Mouse (Mus musculus): ENCODE data around the gene Heatr3.
"Not testable (repeated sequence)": the region's sequence is repeated elsewhere in the genome, so short reads cannot be mapped to it uniquely, and the experiment has no call there.

Heatr3 gene

GRCm38 (mm10) chr8:88197328-88197727 is 59.7 kb downstream of the Heatr3 start:
- DNase-seq (ENCODE audit: low spot score in 2 of 2), result no peak

GRCm38 (mm10) chr8:88198551-88198944 is 60.9 kb downstream of the Heatr3 start:
- peak; percentile 55 to 74 for DNase-seq (ENCODE audit: low spot score in 2 of 2)

- DNase-seq (ENCODE audit: low spot score in 2 of 2), result peak; percentile 95
Observed at GRCm38 (mm10) chr8:88198945-88199571, 61.4 kb downstream of the Heatr3 start, which contains the start of gene Tent4b. Gene Tent4b, plus strand, starts transcription at chr8:88199213.

GRCm38 (mm10) chr8:88199700-88200601 is 62.3 kb downstream of the Heatr3 start:
- DNase-seq (ENCODE audit: low spot score in 2 of 2), result peak; percentile 42 to 54

GRCm38 (mm10) chr8:88200724-88201495 is 63.3 kb downstream of the Heatr3 start:
- DNase-seq (ENCODE audit: low spot score in 2 of 2), result no peak

DNA sequence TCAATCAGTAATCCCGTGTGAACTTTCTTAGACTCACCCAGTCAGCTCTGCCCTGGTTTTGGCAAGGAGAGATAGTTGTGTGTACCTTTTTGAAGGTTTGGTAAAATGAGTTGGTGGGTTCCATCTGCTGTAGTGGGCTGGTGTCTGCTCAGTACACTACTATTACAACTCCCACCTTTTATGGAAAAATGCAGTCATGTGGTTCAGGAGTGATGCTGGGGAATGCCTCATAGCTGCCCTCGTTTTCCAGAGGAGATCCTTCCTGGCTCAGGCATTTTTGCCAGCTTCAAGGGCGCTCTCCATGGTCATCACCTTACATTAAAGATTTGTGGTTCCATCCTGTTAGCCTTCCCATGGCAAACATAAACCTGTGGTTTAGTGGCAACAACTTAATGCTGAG is 64.0 kb downstream of the Heatr3 start:
- no peak for DNase-seq (ENCODE audit: low spot score in 2 of 2)

GRCm38 (mm10) chr8:88206016-88206415 is 68.4 kb downstream of the Heatr3 start:
- DNase-seq (ENCODE audit: low spot score in 2 of 2), result no peak

DNA sequence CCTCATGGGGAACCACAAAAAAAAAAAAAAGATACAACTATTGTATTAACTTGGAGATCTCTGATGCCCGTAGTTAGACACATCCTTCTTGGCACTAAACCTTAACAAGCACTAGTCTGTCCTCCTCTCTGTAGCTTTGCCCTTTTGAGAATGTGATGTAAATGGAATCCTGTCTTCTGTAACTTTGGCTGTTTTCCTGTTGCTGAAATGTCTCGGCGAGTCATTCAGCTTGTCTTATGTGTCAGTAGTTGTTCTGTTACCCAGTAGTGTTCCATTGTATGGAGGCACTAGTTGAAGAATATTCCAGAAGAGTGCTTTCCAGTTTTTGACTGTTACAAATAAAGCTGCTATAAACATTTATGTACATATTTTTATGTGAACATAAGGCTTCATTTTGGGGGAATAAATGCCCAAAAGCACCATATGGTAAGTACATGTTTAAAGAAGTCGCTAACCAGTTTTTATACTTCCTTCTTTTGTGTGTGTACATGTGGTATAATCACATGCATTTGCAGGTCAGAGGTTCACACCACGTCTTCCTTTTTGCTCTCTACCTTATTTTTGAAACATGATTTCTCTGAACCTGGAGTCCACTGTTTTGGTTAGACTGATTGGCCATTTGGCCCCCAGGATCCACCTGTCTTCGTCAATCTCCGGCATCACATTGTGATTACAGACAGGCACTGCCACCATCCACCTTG is 69.6 kb downstream of the Heatr3 start:
- DNase-seq (ENCODE audit: low spot score in 2 of 2), result no peak

DNA sequence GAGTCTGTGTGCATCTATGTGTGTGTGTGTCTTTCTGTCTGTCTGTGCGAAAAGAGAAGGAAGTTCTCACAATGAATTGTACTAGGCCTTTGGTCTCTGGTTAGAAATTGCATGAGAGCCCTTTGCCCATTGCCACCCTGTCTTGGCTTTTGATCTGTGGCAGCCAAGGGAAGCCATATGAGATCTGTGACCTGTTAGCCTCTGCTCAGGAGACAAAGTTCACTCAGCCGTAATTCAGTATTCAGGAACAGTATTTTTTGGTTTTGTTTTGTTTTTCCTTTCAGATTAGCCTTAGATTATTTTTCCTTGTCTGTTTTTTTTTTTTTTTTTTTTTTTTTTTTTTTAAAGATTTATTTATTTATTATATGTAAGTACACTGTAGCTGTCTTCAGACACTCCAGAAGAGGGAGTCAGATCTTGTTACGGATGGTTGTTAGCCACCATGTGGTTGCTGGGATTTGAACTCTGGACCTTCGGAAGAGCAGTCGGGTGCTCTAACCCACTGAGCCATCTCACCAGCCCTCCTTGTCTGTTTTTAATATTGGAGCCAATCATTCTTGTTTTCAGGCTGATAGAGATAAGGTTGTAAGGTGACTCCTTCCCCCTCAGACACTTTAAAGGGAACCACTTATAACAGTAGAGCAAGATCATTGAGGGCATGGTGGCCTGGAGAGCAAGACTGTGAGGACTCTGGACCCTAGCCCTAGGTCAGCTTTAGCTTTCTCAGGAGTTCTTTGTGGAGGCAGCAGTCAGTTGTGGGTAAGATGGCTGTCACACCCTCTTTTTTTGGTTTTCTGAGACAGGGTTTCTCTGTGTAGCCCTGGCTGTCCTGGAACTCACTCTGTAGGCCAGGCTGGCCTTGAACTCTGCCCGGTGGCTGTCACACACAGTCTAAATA is 72.5 kb downstream of the Heatr3 start:
- not testable (repeated sequence) for DNase-seq (ENCODE audit: low spot score in 2 of 2)

GRCm38 (mm10) chr8:88221353-88221752 is 83.7 kb downstream of the Heatr3 start:
- no peak for DNase-seq (ENCODE audit: low spot score in 2 of 2)
